In the genomic region with DNA sequence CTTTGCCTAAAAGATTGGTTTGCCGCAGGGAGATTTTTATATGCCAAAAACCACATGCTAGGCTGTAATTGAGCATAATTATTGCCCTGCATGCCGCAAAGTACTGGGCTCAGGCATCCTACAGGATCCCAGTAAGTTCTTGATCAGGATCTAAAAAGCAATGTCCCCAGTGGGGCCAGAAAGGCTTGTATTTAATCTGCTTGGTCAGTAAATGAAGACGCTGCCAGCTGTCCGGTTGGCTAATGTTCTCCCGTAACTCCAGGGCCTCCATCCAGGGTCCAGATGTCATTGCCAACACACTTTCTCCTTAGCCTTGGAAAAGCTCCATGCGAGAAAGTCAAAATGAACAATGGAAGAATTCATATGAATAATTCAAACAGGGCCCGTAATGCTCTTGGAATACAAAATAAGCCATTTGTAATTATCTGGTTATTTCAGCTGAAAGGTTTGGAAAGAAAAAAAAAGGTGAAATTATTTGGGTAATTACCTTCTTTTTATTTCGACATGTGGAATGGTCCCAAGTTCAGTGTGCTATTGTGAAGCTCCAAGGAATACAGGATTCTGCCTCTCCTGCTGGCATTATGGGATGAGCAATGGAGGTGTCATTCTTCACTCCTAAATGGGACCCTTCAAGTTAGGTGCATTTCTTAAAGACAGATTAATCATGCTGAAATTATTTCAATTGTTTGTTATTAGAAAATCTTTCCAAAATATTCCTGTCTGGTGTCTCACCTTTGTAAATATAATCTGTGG, we compare ENCODE assay signal across 12 mouse cellular contexts. TPM values are rescaled to one million over a fixed set of nuclear protein-coding genes. Genes with fewer than 3 reads are reported as not detected.
A peak's percentile ranks its signal among the peaks of the same experiment; 100 is the strongest.
DNase-seq lines count a peak whose midpoint lies in the region; ATAC-seq and TF ChIP-seq lines count a peak whose summit lies in the region.
"Had no signal": no experiment of that assay in that cellular context is flagged by ENCODE, and none has a peak within 500 bp of the region (broad histone marks: within the 10 kb centered on the region; RNA-seq: fewer than 3 reads in every experiment).

No protein-coding gene starts in this region.

- H3K4me2 ChIP-seq in hindbrain, embryonic 13.5 days: no peak overlapping the region
- H3K4me2 ChIP-seq in hindbrain, embryonic 12.5 days (replicated peaks): no peak overlapping the region
- H3K4me2 ChIP-seq in forebrain, embryonic 16.5 days (ENCODE audit: low read length): 0 out of 2 replicates have a peak overlapping the region, but pooled peaks have one; percentile 25
- peak overlapping the region; percentile 0 for H3K4me2 ChIP-seq in myocyte (ENCODE audit: low read depth)
- H3K4me2 ChIP-seq: neural tube, embryonic 12.5 days had no signal

- H3K27me3 ChIP-seq in hindbrain, embryonic 13.5 days: no peaks in the 10 kb centered on the region
- H3K27me3 ChIP-seq in hindbrain, embryonic 12.5 days: no peaks in the 10 kb centered on the region
- H3K27me3 ChIP-seq in forebrain, embryonic 16.5 days (replicated peaks; ENCODE audit: control insufficient read depth, insufficient read depth, low read length): no peaks in the 10 kb centered on the region
- no peaks in the 10 kb centered on the region for H3K27me3 ChIP-seq in myocyte (ENCODE audit: control insufficient read depth, insufficient read depth, insufficient read length)
- H3K27me3 ChIP-seq: neural tube, embryonic 12.5 days had no signal

- no peak overlapping the region for H3K4me3 ChIP-seq in hindbrain, embryonic 13.5 days
- no peak overlapping the region for H3K4me3 ChIP-seq in hindbrain, embryonic 12.5 days
- no peak overlapping the region for H3K4me3 ChIP-seq in forebrain, embryonic 16.5 days (replicated peaks; ENCODE audit: low read length)
- H3K4me3 ChIP-seq in myocyte: no peak overlapping the region
- H3K4me3 ChIP-seq: erythroblast, embryonic 14.5 days; left cerebral cortex, adult 2 months; neural tube, embryonic 12.5 days had no signal

- H3ac ChIP-seq in myocyte (ENCODE audit: control insufficient read depth, insufficient read length): no peak overlapping the region

- peaks cover 9% of the 10 kb centered on the region; the same call in 1 of the 2 replicates for H3K4me1 ChIP-seq in hindbrain, embryonic 13.5 days (replicated peaks)
- no peaks in the 10 kb centered on the region for H3K4me1 ChIP-seq in hindbrain, embryonic 12.5 days
- H3K4me1 ChIP-seq in forebrain, embryonic 16.5 days (replicated peaks; ENCODE audit: control insufficient read depth, insufficient read depth, low read length): peaks cover 12% of the 10 kb centered on the region
- H3K4me1 ChIP-seq: neural tube, embryonic 12.5 days had no signal

- DNase-seq in right cerebral cortex, postnatal 4 days: peak; percentile 4
- no peak for DNase-seq in right cerebral cortex, postnatal 14 days
- no peak for DNase-seq in frontal cortex, postnatal 36 days (ENCODE audit: low spot score in 2 of 2)
- no peak for DNase-seq in thymus, adult 18-20 months

- 0 out of 2 replicates have a peak, but pooled peaks have one; percentile 63 for ATAC-seq in hindbrain, embryonic 13.5 days (ENCODE audit: low FRiP score)
- no peak for ATAC-seq in hindbrain, embryonic 12.5 days (ENCODE audit: low FRiP score)
- ATAC-seq in forebrain, embryonic 16.5 days: peak; percentile 86
- ATAC-seq: lung, postnatal 0 days had no signal

- no peak overlapping the region for H3K27ac ChIP-seq in hindbrain, embryonic 13.5 days
- no peak overlapping the region for H3K27ac ChIP-seq in hindbrain, embryonic 12.5 days
- H3K27ac ChIP-seq in forebrain, embryonic 16.5 days (ENCODE audit: low read length): peak overlapping the region; percentile 61
- H3K27ac ChIP-seq: left cerebral cortex, adult 2 months; neural tube, embryonic 12.5 days had no signal

- 30% methylated on average over 8 of the region's 8 CpGs for WGBS in hindbrain, embryonic 13.5 days
- 53% methylated on average over 8 of the region's 8 CpGs for WGBS in hindbrain, embryonic 12.5 days
- WGBS in forebrain, embryonic 16.5 days: 15% methylated on average over 8 of the region's 8 CpGs

- H3K36me3 ChIP-seq in hindbrain, embryonic 13.5 days: no peaks in the 10 kb centered on the region
- H3K36me3 ChIP-seq in hindbrain, embryonic 12.5 days: no peaks in the 10 kb centered on the region
- no peaks in the 10 kb centered on the region for H3K36me3 ChIP-seq in forebrain, embryonic 16.5 days (ENCODE audit: control insufficient read depth, insufficient read depth)
- no peaks in the 10 kb centered on the region for H3K36me3 ChIP-seq in myocyte (ENCODE audit: control insufficient read depth, insufficient read depth)
- H3K36me3 ChIP-seq: neural tube, embryonic 12.5 days had no signal

- H3K9me3 ChIP-seq in hindbrain, embryonic 13.5 days: no peaks in the 10 kb centered on the region
- no peaks in the 10 kb centered on the region for H3K9me3 ChIP-seq in hindbrain, embryonic 12.5 days (replicated peaks)
- H3K9me3 ChIP-seq in forebrain, embryonic 16.5 days (ENCODE audit: control insufficient read depth, low read length): no peaks in the 10 kb centered on the region
- H3K9me3 ChIP-seq: neural tube, embryonic 12.5 days had no signal

- no peak for TF ChIP-seq POLR2A in myocyte (IDR thresholded peaks at IDR 0.05; ENCODE audit: insufficient read length, low read depth)

- H3K79me2 ChIP-seq in myocyte (ENCODE audit: control insufficient read depth, insufficient read depth): no peaks in the 10 kb centered on the region

- no peak overlapping the region for H3K9ac ChIP-seq in hindbrain, embryonic 13.5 days
- no peak overlapping the region for H3K9ac ChIP-seq in hindbrain, embryonic 12.5 days
- H3K9ac ChIP-seq in forebrain, embryonic 16.5 days (replicated peaks; ENCODE audit: low read depth, low read length): no peak overlapping the region
- H3K9ac ChIP-seq: neural tube, embryonic 12.5 days had no signal

TF ChIP-seq in myocyte, 11 proteins besides CTCF, POLR2A, EP300 and RAD21:
- TF ChIP-seq POLR2AphosphoS2 (IDR thresholded peaks at IDR 0.05; ENCODE audit: insufficient read length, low read depth) (no peak), USF1 (IDR thresholded peaks at IDR 0.05; ENCODE audit: low read depth) (no peak), REST (IDR thresholded peaks at IDR 0.05; ENCODE audit: insufficient read depth, insufficient read length) (no peak), CEBPB (IDR thresholded peaks at IDR 0.05; ENCODE audit: insufficient read depth, poor library complexity, severe bottlenecking) (no peak), MYOD1 (IDR thresholded peaks at IDR 0.05; ENCODE audit: control insufficient read depth in 1 of 3, insufficient read length in 2 of 3, low read depth in 2 of 3) (no peak), E2F4 (IDR thresholded peaks at IDR 0.05; ENCODE audit: insufficient read depth) (no peak), MYOG (IDR thresholded peaks at IDR 0.05; ENCODE audit: control insufficient read depth in 1 of 3, insufficient read depth in 1 of 3, insufficient read length in 2 of 3, low read depth in 2 of 3) (no peak), MAX (IDR thresholded peaks at IDR 0.05; ENCODE audit: low read depth) (no peak), TCF3 (IDR thresholded peaks at IDR 0.05; ENCODE audit: insufficient read length, low read depth) (no peak), TCF12 (IDR thresholded peaks at IDR 0.05; ENCODE audit: insufficient read depth, poor library complexity, severe bottlenecking) (no peak), SRF (IDR thresholded peaks at IDR 0.05; ENCODE audit: control insufficient read depth, insufficient read length, low read depth) (no peak)
TF ChIP-seq in myocyte: peak in this region for 0.

RNA-seq across cellular contexts. Expression of gene Gpr39, which starts 37.1 kb away (rescaled TPM):
- polyA plus RNA-seq in hindbrain, embryonic 13.5 days (2015; fragmentation: Nextera tagmentation; extraction: Ambion mirVana): 0.08 TPM in 1 of 2 replicates, not detected in the other
- 0.09 TPM in 1 of 2 replicates, not detected in the other for polyA plus RNA-seq in hindbrain, embryonic 12.5 days (2016; fragmentation: Nextera tagmentation; extraction: Ambion mirVana)
- 0.10 TPM in 1 of 2 replicates, not detected in the other for polyA plus RNA-seq in forebrain, embryonic 16.5 days (2015; fragmentation: Nextera tagmentation; extraction: Ambion mirVana)
- polyA plus RNA-seq in myocyte (2012; fragmentation: generic; extraction: Trizol): 7.6 TPM
- polyA plus RNA-seq: erythroblast, embryonic 14.5 days; neural tube, embryonic 12.5 days had no signal

Comparison
In these comparisons a context has a peak if more than half of its experiments do, and no peak if none do; other contexts are left out.
1. H3K4me2 ChIP-seq: peak in forebrain, embryonic 16.5 days (single experiment) and myocyte (single experiment); none in hindbrain, embryonic 13.5 days (single experiment) and hindbrain, embryonic 12.5 days (single experiment).